Mouse (Mus musculus) testis, adult 2 months (tissue): Measurements from ENCODE around the gene Ndc1. TPM values are rescaled to one million over a fixed set of nuclear protein-coding genes. Genes with fewer than 3 reads are reported as not detected.

ENCODE experiments used
- H3K27ac ChIP-seq: fragments of 200-500 bp; 2 replicates; pipeline ENCODE4 v1.5.1; 2012; ENCODE audit warnings: low read depth, low read length; ENCODE audit not compliant: control insufficient read depth, insufficient read depth
- H3K27me3 ChIP-seq: fragments of 200-500 bp; 2 replicates; pipeline ENCODE4 v1.6.1; 2012; ENCODE audit warnings: mild to moderate bottlenecking, low read length, moderate library complexity; ENCODE audit not compliant: control insufficient read depth, insufficient read depth
- H3K36me3 ChIP-seq: fragments of 200-500 bp; 2 replicates; pipeline ENCODE4 v1.6.1; 2012; ENCODE audit warnings: mild to moderate bottlenecking, low read length; ENCODE audit not compliant: control insufficient read depth, insufficient read depth
- H3K4me1 ChIP-seq: fragments of 200-500 bp; 2 replicates; pipeline ENCODE4 v1.6.1; 2012; ENCODE audit warnings: low read length; ENCODE audit not compliant: control insufficient read depth, insufficient read depth
- H3K4me3 ChIP-seq: fragments of 200-500 bp; 2 replicates; pipeline ENCODE4 v1.5.1; 2012; ENCODE audit warnings: low read depth, mild to moderate bottlenecking, low read length, moderate library complexity, mixed read lengths; ENCODE audit not compliant: control insufficient read depth
- CTCF ChIP-seq: fragments of 200-500 bp; IDR thresholded peaks from 2 replicates; pipeline ENCODE4 v1.5.1; 2012; ENCODE audit warnings: low read depth, mild to moderate bottlenecking, inconsistent platforms, low read length, moderate library complexity; ENCODE audit not compliant: control insufficient read depth, insufficient read depth, insufficient replicate concordance
- POLR2A ChIP-seq: fragments of 200-500 bp; IDR thresholded peaks from 2 replicates; pipeline ENCODE4 v1.6.1; 2012; ENCODE audit warnings: low read depth, mild to moderate bottlenecking, inconsistent platforms, low read length, moderate library complexity; ENCODE audit not compliant: control insufficient read depth
- polyA plus RNA-seq: library from polyadenylated mRNA; depleted of rRNA; stranded (reverse); fragments of >200 nt; gene quantifications from 2 replicates; pipeline ENCODE4 v1.2.3, GENCODE M21; 2012

Gene Ndc1
- polyA plus RNA-seq, 1 experiment: 20.5 TPM

GRCm38 (mm10) chr4:107443621-107444020 is 76.0 kb downstream of the Ndc1 start:
- Histone ChIP-seq H3K36me3 (no peaks in the 10 kb centered on the region), H3K4me1 (no peaks in the 10 kb centered on the region), H3K4me3 (no peak overlapping the region), H3K27ac (no peak overlapping the region), H3K27me3 (no peaks in the 10 kb centered on the region)
- TF ChIP-seq CTCF (no peak), POLR2A (no peak)

- TF ChIP-seq CTCF (no peak), POLR2A (no peak)
- no peaks in the 10 kb centered on the region for H3K27me3 ChIP-seq
- no peaks in the 10 kb centered on the region; the same call in 1 of the 2 replicates for H3K4me1 ChIP-seq
Measured at GRCm38 (mm10) chr4:107448481-107448880, 80.9 kb downstream of the Ndc1 start.

GRCm38 (mm10) chr4:107449519-107449918 is 81.9 kb downstream of the Ndc1 start:
- no peaks in the 10 kb centered on the region for H3K36me3 ChIP-seq
- TF ChIP-seq CTCF (no peak), POLR2A (no peak)
- no peak overlapping the region for H3K27ac ChIP-seq
- H3K4me3 ChIP-seq: no peak overlapping the region
- no peaks in the 10 kb centered on the region; the same call in none of the 2 replicates for H3K4me1 ChIP-seq
- no peaks in the 10 kb centered on the region for H3K27me3 ChIP-seq

More at GRCm38 (mm10) chr4:107448481-107448880, 80.9 kb downstream of the Ndc1 start:
- H3K36me3 ChIP-seq: no peaks in the 10 kb centered on the region
- H3K4me3 ChIP-seq: no peak overlapping the region
- no peak overlapping the region for H3K27ac ChIP-seq

- TF ChIP-seq CTCF (no peak), POLR2A (no peak)
- no peaks in the 10 kb centered on the region; the same call in none of the 2 replicates for H3K4me1 ChIP-seq
Measured at GRCm38 (mm10) chr4:107452266-107453015, 84.9 kb downstream of the Ndc1 start.

GRCm38 (mm10) chr4:107453141-107453984 is 85.8 kb downstream of the Ndc1 start:
- no peak overlapping the region for H3K27ac ChIP-seq
- H3K27me3 ChIP-seq: no peaks in the 10 kb centered on the region
- TF ChIP-seq POLR2A: no peak
- TF ChIP-seq CTCF: peak; percentile 93
- H3K36me3 ChIP-seq: no peaks in the 10 kb centered on the region
- no peak overlapping the region for H3K4me3 ChIP-seq
- no peaks in the 10 kb centered on the region; the same call in none of the 2 replicates for H3K4me1 ChIP-seq

More at GRCm38 (mm10) chr4:107452266-107453015, 84.9 kb downstream of the Ndc1 start:
- Histone ChIP-seq H3K27me3 (no peaks in the 10 kb centered on the region), H3K36me3 (no peaks in the 10 kb centered on the region), H3K27ac (no peak overlapping the region), H3K4me3 (no peak overlapping the region)

- H3K27ac ChIP-seq: no peak overlapping the region
- no peak overlapping the region for H3K4me3 ChIP-seq
- no peaks in the 10 kb centered on the region for H3K27me3 ChIP-seq
- no peaks in the 10 kb centered on the region for H3K36me3 ChIP-seq
- TF ChIP-seq POLR2A (no peak), CTCF (no peak)
- H3K4me1 ChIP-seq: no peaks in the 10 kb centered on the region; the same call in 1 of the 2 replicates
Measured at GRCm38 (mm10) chr4:107457602-107458001, 90.0 kb downstream of the Ndc1 start.

- H3K27ac ChIP-seq: no peak overlapping the region
- H3K4me1 ChIP-seq: no peaks in the 10 kb centered on the region; the same call in 1 of the 2 replicates
Measured at GRCm38 (mm10) chr4:107458907-107459306, 91.3 kb downstream of the Ndc1 start.

More at GRCm38 (mm10) chr4:107458907-107459306, 91.3 kb downstream of the Ndc1 start:
- no peak for TF ChIP-seq POLR2A
- no peak for TF ChIP-seq CTCF
- Histone ChIP-seq H3K36me3 (no peaks in the 10 kb centered on the region), H3K4me3 (no peak overlapping the region), H3K27me3 (no peaks in the 10 kb centered on the region)
